Mouse (Mus musculus): ENCODE data around the gene Zfp37.
"Not testable (repeated sequence)": the region's sequence is repeated elsewhere in the genome, so short reads cannot be mapped to it uniquely, and the experiment has no call there.

The Zfp37 gene

DNA sequence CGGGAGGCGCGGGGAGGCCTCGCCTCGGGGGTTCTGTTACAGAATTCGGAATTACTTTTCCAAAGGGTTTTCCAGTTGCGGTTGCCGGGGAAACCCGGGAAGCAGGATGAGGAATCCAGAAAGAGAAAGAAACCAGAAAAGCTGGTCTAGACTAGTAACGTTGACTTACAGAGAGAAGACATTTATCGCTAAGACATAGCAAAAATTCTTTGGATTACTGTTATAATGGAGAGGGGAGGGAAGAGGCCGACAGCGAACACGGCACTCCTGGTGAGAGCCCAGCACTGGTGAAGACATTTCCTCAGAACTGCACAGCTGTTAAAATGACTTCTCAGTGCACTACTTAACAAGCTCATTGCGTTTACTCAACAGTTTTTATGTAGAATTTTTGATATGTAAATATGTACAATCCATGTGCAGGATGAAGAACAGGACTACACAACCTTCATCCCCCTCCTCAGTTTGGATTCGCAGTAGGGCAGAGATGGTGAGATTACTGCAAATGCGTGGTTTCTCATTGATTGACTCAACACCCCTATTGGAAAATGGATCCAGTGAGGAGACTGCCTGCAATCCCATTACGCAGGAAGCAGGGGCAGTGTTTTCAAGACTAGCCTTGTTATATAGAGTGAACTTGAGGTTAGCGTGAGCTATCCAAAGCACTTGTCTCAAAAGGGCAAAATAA is 22.0 kb downstream of the Zfp37 start:
- DNase-seq (ENCODE audit: low spot score): peak; percentile 40

DNA sequence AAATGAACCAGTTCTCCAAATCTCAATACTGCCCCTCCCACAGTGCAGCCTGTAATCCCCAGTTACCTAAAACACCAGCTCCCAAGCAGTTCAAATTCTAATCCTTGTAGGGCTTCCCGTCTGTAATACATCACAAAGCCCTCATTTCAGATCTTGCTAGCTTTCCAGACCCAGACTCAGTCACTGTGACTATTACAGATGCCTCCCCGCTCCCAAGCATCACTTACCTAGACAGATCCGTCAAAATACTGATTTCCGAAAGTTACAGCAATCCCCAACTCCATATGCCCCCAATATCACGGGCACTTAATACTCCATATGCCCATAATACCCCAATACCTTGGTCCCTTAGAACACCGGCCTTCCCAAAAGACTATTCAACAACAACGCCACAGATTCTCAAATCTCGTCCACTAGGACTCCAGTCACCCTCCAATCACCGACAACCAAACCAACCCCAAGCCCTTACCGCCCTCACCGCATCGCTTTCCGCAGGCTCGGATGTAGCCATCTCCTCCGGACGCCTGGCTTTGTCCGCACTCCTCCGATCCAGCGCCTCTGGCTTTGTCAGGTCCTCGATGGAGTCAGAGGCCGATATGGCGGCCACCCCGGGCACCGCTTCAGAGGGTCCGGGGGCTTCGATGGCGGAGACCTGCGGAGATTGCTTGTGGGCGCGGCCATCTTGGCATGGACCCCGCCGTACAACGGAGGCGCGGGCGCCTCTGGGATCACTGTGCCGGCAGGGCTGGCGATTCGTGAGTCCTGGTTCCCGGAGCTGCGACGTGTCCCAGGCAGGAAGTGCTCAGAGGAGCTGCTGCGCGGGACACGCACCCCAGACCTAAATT is 22.8 kb downstream of the Zfp37 start:
- DNase-seq (ENCODE audit: low spot score): peak; percentile 92

DNA sequence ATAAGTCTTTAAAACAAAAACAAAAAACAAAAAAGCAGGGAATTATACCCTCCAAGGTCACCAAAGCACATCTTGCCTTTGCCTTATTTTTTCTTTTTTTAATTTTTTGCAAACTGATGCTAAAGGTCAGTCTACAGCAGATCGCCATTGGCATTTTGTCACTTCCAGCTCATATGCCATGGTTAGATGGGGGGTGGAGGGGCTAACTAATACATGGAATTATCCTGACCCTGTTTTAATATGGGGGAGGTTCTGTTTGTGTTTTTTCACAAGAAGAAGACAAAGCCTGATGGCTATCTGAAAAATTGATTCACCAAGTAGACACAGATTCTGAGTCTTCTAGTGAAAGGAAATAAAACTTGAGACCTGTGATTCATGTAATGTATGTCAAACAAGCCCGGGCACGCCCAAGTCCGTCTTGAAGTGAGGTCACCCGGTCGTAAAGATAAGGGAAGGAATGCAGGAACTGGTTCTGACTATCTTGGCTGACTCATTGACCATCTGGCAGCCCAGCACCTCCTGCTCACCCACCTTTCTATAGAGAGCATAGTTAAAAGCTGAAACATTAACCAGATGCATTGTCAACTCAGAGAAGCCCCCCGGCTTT is 30.8 kb downstream of the Zfp37 start:
- no peak for DNase-seq (ENCODE audit: low spot score)

DNA sequence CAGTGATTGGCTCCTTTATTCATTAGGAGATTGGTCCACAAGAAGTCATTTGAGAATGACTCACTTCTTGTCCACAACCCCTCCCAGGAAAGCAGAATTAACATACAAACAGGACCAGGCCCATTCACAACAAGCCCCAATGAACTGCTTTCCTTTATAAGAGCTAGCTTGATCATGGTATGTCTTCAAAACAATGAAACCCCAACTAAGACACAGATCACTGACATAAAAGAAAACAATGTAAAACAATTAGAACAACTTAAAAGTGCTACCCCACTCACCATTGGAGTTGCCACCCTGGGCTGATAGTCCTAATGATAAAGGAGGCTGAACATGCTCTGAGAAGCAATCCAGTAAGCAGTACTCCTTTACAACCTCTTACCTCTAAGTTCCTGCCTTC is 42.1 kb downstream of the Zfp37 start:
- DNase-seq (ENCODE audit: low spot score): no peak

DNA sequence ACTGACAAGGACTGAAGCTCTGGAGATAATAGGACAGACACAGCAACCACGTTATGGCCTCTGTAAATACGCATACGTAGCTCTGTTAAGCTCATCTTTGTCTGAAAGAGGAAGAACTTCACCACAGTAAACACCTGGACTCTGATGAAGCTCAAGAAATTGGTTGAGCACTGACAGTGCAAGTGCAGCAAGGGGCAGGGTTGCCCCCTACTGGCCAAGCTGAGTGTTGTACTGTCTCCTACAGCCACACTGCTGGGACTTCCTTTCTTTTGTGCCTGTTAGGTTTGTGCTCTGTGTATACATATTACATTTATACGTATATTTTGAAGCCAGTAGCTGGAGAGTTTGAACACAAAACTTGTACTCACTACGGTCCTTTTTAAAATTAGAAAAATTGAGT is 53.6 kb downstream of the Zfp37 start:
- peak; percentile 64 for DNase-seq (ENCODE audit: low spot score)

DNA sequence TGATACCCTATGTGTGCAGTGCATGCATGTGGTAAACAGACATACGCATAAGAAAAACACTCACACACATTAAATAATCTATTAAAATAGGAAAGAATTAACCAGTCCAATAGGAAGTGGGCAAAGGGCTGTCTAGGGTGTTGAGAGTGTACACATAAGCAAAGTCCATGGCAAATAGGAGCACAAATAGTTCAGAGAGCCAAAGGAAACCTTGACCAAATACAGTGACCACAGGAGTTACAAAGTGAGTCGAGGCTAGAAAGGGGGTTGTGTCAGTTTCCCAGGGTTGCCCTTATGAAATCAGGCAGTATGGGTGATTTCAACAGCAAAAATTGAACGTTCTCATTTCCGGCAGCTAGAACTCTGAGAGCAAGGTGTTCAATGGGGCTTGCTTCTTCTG is 56.4 kb downstream of the Zfp37 start:
- no peak for DNase-seq (ENCODE audit: low spot score)

DNA sequence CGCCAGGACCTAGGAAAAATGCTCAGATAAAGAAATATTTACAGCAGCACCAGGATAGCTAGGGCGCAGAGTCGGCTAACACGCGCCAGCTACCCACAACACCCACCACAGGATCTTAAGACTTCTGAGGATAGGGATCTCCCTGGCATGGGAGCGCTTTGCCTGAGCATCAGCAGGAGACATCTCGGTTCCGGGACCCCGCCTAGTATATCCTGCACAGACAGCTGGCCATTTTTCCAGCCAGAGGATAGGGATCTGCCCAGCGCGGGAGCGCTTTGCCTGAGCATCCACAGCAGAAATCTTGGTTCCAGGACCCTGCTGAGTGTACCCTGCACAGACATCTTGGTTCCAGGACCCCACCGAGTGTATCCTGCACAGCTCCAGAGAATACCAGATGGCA is 63.2 kb downstream of the Zfp37 start:
- not testable (repeated sequence) for DNase-seq (ENCODE audit: low spot score)

DNA sequence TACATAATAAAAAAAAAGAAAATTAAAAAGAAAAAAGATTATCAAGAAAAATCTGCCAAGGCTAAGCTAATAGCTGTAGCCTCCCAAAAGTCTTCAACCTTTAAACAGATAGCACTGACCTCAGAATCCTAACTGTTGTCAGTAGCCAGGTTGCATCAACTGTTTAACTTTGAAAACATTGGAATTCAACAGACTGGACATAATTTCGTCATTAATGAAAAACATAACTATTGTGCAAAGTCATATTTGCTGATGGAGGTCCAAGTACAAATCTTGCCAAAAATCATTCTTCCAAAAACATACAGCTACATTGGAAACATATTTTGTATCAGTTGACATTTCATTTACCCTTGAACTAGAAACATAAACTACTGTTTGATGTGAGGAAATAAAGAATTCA is 72.4 kb downstream of the Zfp37 start:
- no peak for DNase-seq (ENCODE audit: low spot score)

DNA sequence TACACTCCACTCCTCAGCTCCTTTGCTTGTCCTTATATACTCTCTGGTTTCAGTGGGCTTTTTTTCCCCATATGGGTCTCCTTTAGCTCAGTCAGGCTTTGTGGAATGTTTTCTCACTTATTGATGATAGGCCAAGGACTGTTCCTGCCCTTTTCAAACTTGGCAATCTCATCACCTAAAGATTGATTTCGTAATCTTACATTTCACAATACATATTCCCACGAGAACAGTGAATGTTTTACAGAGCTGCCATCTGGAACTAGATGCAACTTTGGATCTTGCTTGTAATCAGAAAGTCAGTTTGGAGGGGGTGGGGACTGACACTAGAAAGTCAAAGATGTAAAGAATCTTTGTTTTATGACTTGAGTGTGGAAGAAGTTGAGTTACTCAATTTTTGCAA is 80.0 kb downstream of the Zfp37 start, which contains the start of gene Mup21:
Mup21 (minus strand) TSS at position 53 of the 400 bp plus-strand sequence.
- DNase-seq (ENCODE audit: low spot score): no peak
